Mouse (Mus musculus) CH12.LX (cell line): ENCODE measurements around the gene Tpm1. TPM values are rescaled to one million over a fixed set of nuclear protein-coding genes. Genes with fewer than 3 reads are reported as not detected.

Experiments used
- DNase-seq: peaks from one replicate; pipeline ENCODE4 v3.0.0-alpha.2; 2013; ENCODE audit errors: extremely low read depth
- H3K27ac ChIP-seq: 2 replicates; pipeline ENCODE4 v1.5.1; 2012; ENCODE audit warnings: low read depth, mild to moderate bottlenecking, control low read depth, moderate library complexity; ENCODE audit not compliant: insufficient read depth
- H3K27me3 ChIP-seq: replicated peaks from 2 replicates; pipeline ENCODE3; 2012; ENCODE audit warnings: inconsistent platforms
- H3K36me3 ChIP-seq, 2 experiments: replicated peaks in 1 of 2; 2 replicates each; pipeline versions ENCODE3 to v1.6.1; 2012; ENCODE audit warnings: inconsistent platforms in 1 of 2, low read length in 1 of 2, mild to moderate bottlenecking in 1 of 2, mixed read lengths in 1 of 2, moderate library complexity in 1 of 2; ENCODE audit not compliant: control insufficient read depth in 1 of 2, insufficient read depth in 1 of 2
- H3K4me1 ChIP-seq, 2 experiments: 2 replicates each; pipeline ENCODE4 v1.6.1; 2012; ENCODE audit warnings: inconsistent platforms in 1 of 2, moderate library complexity in 1 of 2; ENCODE audit not compliant: insufficient read depth in 2 of 2, control insufficient read depth in 1 of 2
- H3K4me2 ChIP-seq: 2 replicates; pipeline ENCODE4 v1.6.1; 2012; ENCODE audit warnings: low read depth, mild to moderate bottlenecking, control low read depth; ENCODE audit not compliant: poor library complexity, insufficient read depth, severe bottlenecking
- H3K4me3 ChIP-seq, 3 experiments: fragments of 150-350 bp in 1 of 3; sonication (generic) in 1 of 3; replicated peaks in 1 of 3; 2 replicates each; pipeline versions ENCODE3 to v1.5.1; 2011 to 2012; ENCODE audit warnings: low read depth in 2 of 3, low read length in 2 of 3, mild to moderate bottlenecking in 2 of 3, moderate library complexity in 2 of 3, control low read depth in 1 of 3, improper control_type of control experiment in 1 of 3, inconsistent platforms in 1 of 3, mixed read lengths in 1 of 3; ENCODE audit not compliant: poor library complexity in 1 of 3
- H3K79me2 ChIP-seq: replicated peaks from 2 replicates; pipeline ENCODE4 v1.6.1; 2012; ENCODE audit warnings: mild to moderate bottlenecking, moderate library complexity; ENCODE audit not compliant: control insufficient read depth, poor library complexity, insufficient read depth, severe bottlenecking; ENCODE audit errors: extremely low read depth
- H3K9ac ChIP-seq: 2 replicates; pipeline ENCODE4 v1.6.1; 2012; ENCODE audit warnings: low read depth, mild to moderate bottlenecking, control low read depth, moderate library complexity; ENCODE audit not compliant: insufficient read depth
- H3K9me3 ChIP-seq: replicated peaks from 2 replicates; pipeline ENCODE3; 2012; ENCODE audit warnings: low read length, inconsistent platforms, mixed read lengths
- CTCF ChIP-seq, 2 experiments: IDR thresholded peaks in 1 of 2; conservative IDR thresholded peaks in 1 of 2; 2 replicates each; pipeline ENCODE4 v1.5.1; 2011 to 2012; ENCODE audit warnings: low read depth in 2 of 2, low read length in 2 of 2, improper control_type of control experiment in 1 of 2, inconsistent platforms in 1 of 2, mild to moderate bottlenecking in 1 of 2, moderate library complexity in 1 of 2
- ETS1 ChIP-seq: conservative IDR thresholded peaks from 2 replicates; pipeline ENCODE4 v1.6.1; 2012; ENCODE audit warnings: low read depth, mild to moderate bottlenecking, inconsistent platforms, low read length, improper control_type of control experiment, moderate library complexity
- IRF4 ChIP-seq: IDR thresholded peaks from 2 replicates; pipeline ENCODE4 v1.6.1; 2014; ENCODE audit warnings: low read depth, mild to moderate bottlenecking, inconsistent platforms, low read length, improper control_type of control experiment
- JUND ChIP-seq: conservative IDR thresholded peaks from 2 replicates; pipeline ENCODE4 v1.6.1; 2011; ENCODE audit warnings: low read depth, low read length, improper control_type of control experiment
- MAFK ChIP-seq: IDR thresholded peaks from 2 replicates; pipeline ENCODE4 v1.6.1; 2011; ENCODE audit warnings: low read length, improper control_type of control experiment; ENCODE audit not compliant: insufficient replicate concordance
- MAX ChIP-seq: IDR thresholded peaks from 2 replicates; pipeline ENCODE4 v1.6.1; 2011; ENCODE audit warnings: low read length, improper control_type of control experiment
- MEF2A ChIP-seq: IDR thresholded peaks from 2 replicates; pipeline ENCODE4 v1.6.1; 2014; ENCODE audit warnings: low read depth, mild to moderate bottlenecking, inconsistent platforms, low read length, improper control_type of control experiment, borderline replicate concordance
- MXI1 ChIP-seq: IDR thresholded peaks from 2 replicates; pipeline ENCODE4 v1.6.1; 2011; ENCODE audit warnings: mild to moderate bottlenecking, low read depth, low read length, improper control_type of control experiment
- MYC ChIP-seq: IDR thresholded peaks from 2 replicates; pipeline ENCODE4 v1.6.1; 2011; ENCODE audit warnings: low read depth, mild to moderate bottlenecking, improper control_type of control experiment, low read length
- NELFE ChIP-seq: IDR thresholded peaks from 2 replicates; pipeline ENCODE4 v1.6.1; 2011; ENCODE audit warnings: low read depth, low read length, improper control_type of control experiment
- NRF1 ChIP-seq: IDR thresholded peaks from 2 replicates; pipeline ENCODE4 v1.6.1; 2014; ENCODE audit warnings: low read depth, mild to moderate bottlenecking, inconsistent platforms, low read length, improper control_type of control experiment, moderate library complexity
- PAX5 ChIP-seq: IDR thresholded peaks from 2 replicates; pipeline ENCODE4 v1.6.1; 2012; ENCODE audit warnings: low read length, inconsistent platforms, mixed read lengths
- RAD21 ChIP-seq: IDR thresholded peaks from 2 replicates; pipeline ENCODE4 v1.6.1; 2011; ENCODE audit warnings: low read depth, mild to moderate bottlenecking, low read length, improper control_type of control experiment, moderate library complexity
- SIN3A ChIP-seq: IDR thresholded peaks from 2 replicates; pipeline ENCODE4 v1.6.1; 2012; ENCODE audit warnings: low read length, improper control_type of control experiment, inconsistent platforms
- SMC3 ChIP-seq: IDR thresholded peaks from 2 replicates; pipeline ENCODE4 v1.6.1; 2011; ENCODE audit warnings: low read depth, low read length, improper control_type of control experiment
- TBP ChIP-seq: conservative IDR thresholded peaks from 2 replicates; pipeline ENCODE4 v1.6.1; 2011; ENCODE audit warnings: low read depth, low read length, improper control_type of control experiment
- TCF12 ChIP-seq: IDR thresholded peaks from 2 replicates; pipeline ENCODE4 v1.6.1; 2014; ENCODE audit warnings: low read depth, mild to moderate bottlenecking, inconsistent platforms, low read length, improper control_type of control experiment
- USF1 ChIP-seq: IDR thresholded peaks from 2 replicates; pipeline ENCODE4 v1.6.1; 2014; ENCODE audit warnings: low read depth, mild to moderate bottlenecking, inconsistent platforms, low read length, improper control_type of control experiment
- ZKSCAN1 ChIP-seq: IDR thresholded peaks from 2 replicates; pipeline ENCODE4 v1.6.1; 2012; ENCODE audit warnings: low read depth, inconsistent platforms, low read length, improper control_type of control experiment, borderline replicate concordance
- ZNF384 ChIP-seq: IDR thresholded peaks from 2 replicates; pipeline ENCODE4 v1.6.1; 2012; ENCODE audit warnings: low read depth, low read length, improper control_type of control experiment, inconsistent platforms
- dilution Hi-C: fragments of 300-500 bp; cut with MboI; formaldehyde crosslinking; loops from 2 replicates; pipeline ENCODE4 v1.14.3; 2020; ENCODE audit warnings: low sequenced_read_pairs; ENCODE audit not compliant: extremely low pct_unique_long_range_greater_than_20kb, extremely low pct_ligation_motif_present
- in situ Hi-C: fragments of 300-500 bp; cut with MboI; formaldehyde crosslinking; loops from 3 replicates; pipeline ENCODE4 v1.14.3; 2019; ENCODE audit warnings: low sequenced_read_pairs, low pct_ligation_motif_present, low pct_unique_long_range_greater_than_20kb, mixed read lengths
- polyA plus RNA-seq: library from polyadenylated mRNA; unstranded; fragments of >175 nt; gene quantifications from 2 replicates; pipeline ENCODE4 v1.2.1, GENCODE M21; 2012; ENCODE audit warnings: low read depth; ENCODE audit not compliant: insufficient read length
- total RNA-seq, 2 experiments: library from RNA; depleted of rRNA; stranded (reverse); fragments of 300-350 nt in 1 of 2; fragments of >200 nt in 1 of 2; gene quantifications; 2 replicates each; pipeline ENCODE4 v1.2.3; 2012 to 2014

Tpm1 gene
- total and polyA plus RNA-seq, 3 experiments = 34.6 to 178 (median 63.1) TPM

- Histone ChIP-seq H3K9me3 (no peaks in the 10 kb centered on the region), H3K4me1 (peaks cover 8 to 19% of the 10 kb centered on the region in 2 experiments; a peak in 3 of 4 replicates), H3K36me3 (no peaks in the 10 kb centered on the region), H3K79me2 (no peaks in the 10 kb centered on the region)
- in situ Hi-C loops = loop anchor here (10.0 kb wide), 3 partner anchors 87 to 217 kb away; no protein-coding TSS in a partner anchor
- no peak for DNase-seq
- TF ChIP-seq CTCF (conservative IDR thresholded peaks at IDR 0.05 in 1 of 2, IDR thresholded peaks at IDR 0.05 in 1 of 2; ENCODE audit: low read depth in 2 of 2, low read length in 2 of 2) = no peak
- no peak for TF ChIP-seq SMC3
- TF ChIP-seq TCF12 = no peak
- TF ChIP-seq PAX5 = no peak
- TF ChIP-seq ZNF384 = no peak
- no peak for TF ChIP-seq TBP
- TF ChIP-seq JUND = no peak
- TF ChIP-seq IRF4 = no peak
- TF ChIP-seq ETS1 = no peak
- TF ChIP-seq USF1 = no peak
- no peak for TF ChIP-seq MYC
- TF ChIP-seq MAFK = no peak
- TF ChIP-seq, all 38 proteins: peak for 0
- no peak overlapping the region for H3K27ac ChIP-seq
- no peak overlapping the region for H3K9ac ChIP-seq
- no peaks in the 10 kb centered on the region for H3K27me3 ChIP-seq
- H3K4me2 ChIP-seq = peak overlapping the region; percentile 80
- H3K4me3 ChIP-seq = peak overlapping the region in 1 of 3 experiments; percentile 8
- dilution Hi-C loops = no loop called here
Measured at GRCm38 (mm10) chr9:67047606-67048482, 1.4 kb downstream of the Tpm1 start.

DNA sequence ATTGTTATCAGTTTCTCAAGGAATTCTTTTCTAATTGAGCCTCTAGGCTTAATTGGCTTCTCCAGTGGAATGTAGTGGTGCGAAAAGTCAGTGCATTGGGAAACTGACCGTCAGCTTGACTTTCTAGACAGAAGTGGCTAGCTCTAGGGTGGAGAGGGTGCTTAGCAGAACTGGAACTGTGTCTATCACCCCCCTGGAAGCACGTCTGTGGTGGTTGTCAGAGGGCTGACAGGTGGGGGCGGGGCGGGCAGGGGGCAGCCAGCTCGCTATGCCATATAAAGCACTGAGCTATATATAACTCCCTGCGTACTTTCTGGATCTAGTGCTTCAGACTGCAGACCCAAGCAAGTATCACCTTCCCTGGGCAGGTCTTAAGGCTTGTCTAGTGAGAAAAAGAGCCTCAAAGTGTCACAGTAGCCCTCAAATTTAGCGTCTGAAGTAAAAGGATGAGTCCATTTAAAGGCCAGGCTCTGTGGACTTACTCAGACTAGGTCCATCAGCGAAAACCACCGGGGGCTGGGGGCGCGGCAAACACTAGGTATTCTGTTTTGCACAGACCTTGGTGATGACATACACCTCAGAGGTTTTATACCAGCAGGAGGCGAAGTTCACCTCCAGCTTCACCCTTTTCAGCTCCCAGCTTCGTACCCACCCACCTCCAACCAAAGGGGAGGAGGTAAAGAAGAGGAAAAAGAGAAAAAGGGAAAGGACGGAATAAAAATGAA lies 2.2 kb downstream of the Tpm1 start:
- no peaks in the 10 kb centered on the region for H3K9me3 ChIP-seq
- peaks cover 8 to 19% of the 10 kb centered on the region in 2 experiments; a peak in 3 of 4 replicates for H3K4me1 ChIP-seq
- no peak overlapping the region for H3K27ac ChIP-seq
- H3K4me2 ChIP-seq = peak overlapping the region; percentile 80
- no peak overlapping the region for H3K9ac ChIP-seq
- H3K36me3 ChIP-seq = no peaks in the 10 kb centered on the region
- dilution Hi-C loops = no loop called here
- TF ChIP-seq SMC3 (peak; percentile 75), SIN3A (no peak), TCF12 (no peak), JUND (no peak), MAX (no peak), MYC (no peak), MAFK (no peak), NRF1 (no peak), RAD21 (peak; percentile 44), NELFE (no peak), MEF2A (no peak), MXI1 (no peak), CTCF (conservative IDR thresholded peaks at IDR 0.05 in 1 of 2, IDR thresholded peaks at IDR 0.05 in 1 of 2; ENCODE audit: low read depth in 2 of 2, low read length in 2 of 2) (peak in 1 of 2 experiments; percentile 68; a peak in 2 of 4 replicates), ZKSCAN1 (no peak), ZNF384 (no peak)
- TF ChIP-seq, all 38 proteins: peak for 3
- H3K4me3 ChIP-seq = peak overlapping the region in 1 of 3 experiments; percentile 8
- in situ Hi-C loops = loop anchor here (10.0 kb wide), 3 partner anchors 88 to 218 kb away; no protein-coding TSS in a partner anchor
- no peaks in the 10 kb centered on the region; the same call in 1 of the 2 replicates for H3K79me2 ChIP-seq
- DNase-seq = no peak
- H3K27me3 ChIP-seq = no peaks in the 10 kb centered on the region
